Mouse (Mus musculus) right cerebral cortex, postnatal 25 days (tissue): ENCODE data around the gene Ptprm.

ENCODE experiments used
- DNase-seq: peaks from one replicate; pipeline ENCODE4 v3.0.0; 2022

The Ptprm gene

DNA sequence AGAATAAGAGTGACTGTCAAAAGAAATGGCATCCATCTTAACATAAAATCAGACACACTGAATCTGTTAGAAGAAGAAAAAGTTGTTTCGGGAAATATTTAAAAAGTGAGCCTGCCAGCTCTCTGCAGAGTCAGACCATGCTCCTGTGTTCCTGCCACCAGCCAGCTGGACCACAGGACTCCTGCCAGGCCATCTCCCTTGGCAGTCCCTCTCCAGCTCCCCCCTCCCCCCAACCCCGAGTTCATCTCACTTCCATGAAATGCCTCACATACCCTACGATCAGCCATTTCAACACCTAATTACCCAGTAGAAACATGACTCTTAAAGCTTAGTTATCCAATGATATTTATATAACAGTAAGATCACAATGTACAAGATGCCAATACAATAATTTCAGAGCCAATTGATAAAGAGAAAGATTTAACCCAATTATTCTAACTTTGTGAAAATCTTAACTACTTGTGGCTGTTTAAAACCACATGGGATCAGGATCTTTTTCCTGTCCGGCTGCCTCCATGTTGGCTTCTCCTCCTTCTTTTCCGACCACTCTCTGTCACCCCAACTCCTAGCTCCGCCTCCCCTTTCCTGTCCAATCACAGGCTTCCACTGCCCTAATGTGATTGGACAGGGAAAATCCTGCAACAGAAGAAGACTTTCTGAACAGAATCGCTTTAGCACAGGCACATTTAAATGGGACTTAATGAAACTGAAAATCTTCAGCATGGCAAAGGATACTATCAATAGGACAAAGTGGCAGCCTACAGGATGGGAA is 716.1 kb downstream of the Ptprm start:
- DNase-seq, result no peak

DNA sequence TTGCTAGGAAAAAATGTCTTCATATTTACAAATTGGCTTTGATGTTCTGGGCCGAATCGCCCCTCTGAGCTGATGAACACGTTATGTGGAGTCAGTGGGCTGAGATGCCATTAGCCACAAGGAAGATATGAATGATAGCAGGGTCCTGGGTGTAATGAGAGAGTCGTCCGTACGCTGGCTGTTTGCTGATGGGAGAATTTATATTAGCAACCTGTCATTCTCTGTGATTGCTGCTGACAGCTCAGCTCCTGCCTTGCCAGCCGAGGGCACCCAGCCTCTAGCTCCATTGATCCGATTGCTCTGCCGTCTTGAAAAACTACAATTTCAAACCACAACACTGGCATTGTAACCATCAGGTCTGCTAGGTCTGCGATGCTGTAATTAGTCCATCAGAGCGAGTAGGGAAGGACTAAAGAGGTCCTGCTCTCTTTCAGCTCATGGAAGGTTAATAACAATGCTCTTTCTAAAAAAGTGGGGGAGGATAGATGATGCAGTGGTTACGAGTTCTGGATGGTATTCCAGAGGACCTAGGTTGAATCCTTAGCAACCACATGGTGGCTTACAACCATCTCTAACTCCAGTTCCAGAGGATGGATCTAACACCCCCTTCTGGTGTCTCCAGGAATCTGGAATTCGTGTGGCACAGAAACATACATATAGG is 734.1 kb downstream of the Ptprm start:
- DNase-seq, result no peak

DNA sequence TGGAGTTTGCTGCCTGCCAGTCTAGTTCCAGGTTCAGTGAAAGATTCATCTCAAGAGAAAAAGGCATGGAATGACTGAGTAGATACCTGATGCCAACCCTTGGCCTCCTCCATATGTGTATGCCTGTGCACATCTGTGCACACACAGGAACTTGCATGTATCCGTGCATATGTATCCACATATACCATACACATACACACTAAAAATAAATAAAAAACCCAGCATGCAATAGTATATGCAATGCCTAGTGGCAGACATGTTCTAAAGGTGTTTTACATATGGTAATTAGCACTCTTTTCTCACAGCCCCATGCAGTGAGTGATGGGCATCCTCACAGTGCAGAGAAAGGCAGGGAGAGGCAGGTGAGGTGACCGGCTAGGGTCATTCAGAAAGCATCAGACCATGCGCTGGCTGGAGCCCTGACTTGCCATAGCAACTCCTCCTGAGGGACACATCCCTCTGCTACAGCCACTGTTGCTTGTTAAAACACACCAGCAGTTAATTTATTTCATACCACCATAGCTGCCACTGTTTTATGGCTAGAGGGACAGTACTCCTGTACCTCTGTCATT is 734.9 kb downstream of the Ptprm start:
- DNase-seq, result no peak
